ENCODE assay signal across 9 mouse cellular contexts in the genomic region with DNA sequence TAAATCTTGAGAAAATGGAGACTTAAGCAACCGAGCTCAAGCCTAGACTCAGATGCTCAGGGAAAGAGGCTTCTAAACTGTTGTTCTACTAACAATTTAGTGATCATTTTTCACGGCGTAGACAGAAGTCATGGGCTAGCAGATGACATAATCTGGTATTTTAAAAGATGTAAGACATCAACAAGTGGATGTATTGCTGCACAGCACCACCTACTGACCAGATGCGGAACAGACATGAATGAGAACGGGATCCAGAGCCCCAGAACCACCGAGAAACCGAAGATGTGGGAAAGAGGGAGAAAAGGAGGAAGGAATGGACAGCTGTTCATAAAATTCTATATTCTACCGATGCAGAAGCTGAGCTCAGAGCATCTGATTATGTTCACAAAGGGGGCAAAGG.
DNase-seq lines count a peak whose midpoint lies in the region; ATAC-seq and TF ChIP-seq lines count a peak whose summit lies in the region.
"Had no signal": no experiment of that assay in that cellular context is flagged by ENCODE, and none has a peak within 500 bp of the region (broad histone marks: within the 10 kb centered on the region; RNA-seq: fewer than 3 reads in every experiment).

No protein-coding gene starts in this region.

- DNase-seq in WW6 (ENCODE audit: low read depth, low spot score), result peak; percentile 11
- peak; percentile 61 for DNase-seq in gastrocnemius, postnatal 14 days
- peak; percentile 86 for DNase-seq in kidney, postnatal 4 days
- DNase-seq in lung, adult 2 months, result peak; percentile 49
- peak; percentile 47 for DNase-seq in right cerebral cortex, adult 18-20 months

- TF ChIP-seq POLR2A in lung, adult 2 months (IDR thresholded peaks at IDR 0.05; ENCODE audit: borderline replicate concordance, extremely low read depth, low read depth, low read length), result no peak

- no peaks in the 10 kb centered on the region for H3K4me1 ChIP-seq in E14TG2a.4 (replicated peaks; ENCODE audit: low read depth, low read length)
- H3K4me1 ChIP-seq in lung, adult 2 months (ENCODE audit: control insufficient read depth, insufficient read depth, low read length), result no peaks in the 10 kb centered on the region

- peak; percentile 98 for ATAC-seq in common myeloid progenitor, adult 5-6 weeks (replicated peaks; ENCODE audit: low read depth, poor library complexity, severe bottlenecking)
- ATAC-seq in erythroblast, adult 5-6 weeks (replicated peaks; ENCODE audit: low FRiP score, poor library complexity, severe bottlenecking), result no peak

- intact Hi-C loops in gastrocnemius, postnatal 14 days (cut with DNase I; ENCODE audit: low total_unique reads), result loop anchor here (5.0 to 10.0 kb wide), 2 partner anchors 689 to 927 kb away; a partner anchor contains a TSS

- H3K27me3 ChIP-seq in E14TG2a.4 (ENCODE audit: insufficient read depth, low read length), result no peaks in the 10 kb centered on the region; the same call in 1 of the 2 replicates
- H3K27me3 ChIP-seq: limb, embryonic 15.5 days had no signal

- TF ChIP-seq CTCF in E14TG2a.4 (conservative IDR thresholded peaks at IDR 0.05; ENCODE audit: low read length), result peak; percentile 63
- peak; percentile 66 for TF ChIP-seq CTCF in lung, adult 2 months (IDR thresholded peaks at IDR 0.05; ENCODE audit: insufficient read depth, low read length)

- WGBS in lung, adult 2 months, result 5% methylated on average over 8 of the region's 8 CpGs

- H3K9me3 ChIP-seq in E14TG2a.4 (ENCODE audit: low read length), result no peaks in the 10 kb centered on the region
- H3K9me3 ChIP-seq: limb, embryonic 15.5 days had no signal

- H3K36me3 ChIP-seq in E14TG2a.4 (ENCODE audit: insufficient read depth, low read length), result no peaks in the 10 kb centered on the region
- H3K36me3 ChIP-seq: limb, embryonic 15.5 days had no signal

- no peak overlapping the region for H3K4me3 ChIP-seq in E14TG2a.4 (replicated peaks; ENCODE audit: low read length)
- no peak overlapping the region for H3K4me3 ChIP-seq in lung, adult 2 months (replicated peaks; ENCODE audit: extremely low read depth, low read depth, low read length)
- H3K4me3 ChIP-seq: limb, embryonic 15.5 days had no signal

Comparison
In these comparisons a context has a peak if more than half of its experiments do, and no peak if none do; other contexts are left out.
1. DNase-seq: peak in every context shown above with its lines; median percentile 86 in kidney, postnatal 4 days; 61 in gastrocnemius, postnatal 14 days; 49 in lung, adult 2 months; 47 in right cerebral cortex, adult 18-20 months; 11 in WW6.